Mouse (Mus musculus) testis, adult 2 months (tissue): Measurements from ENCODE around the gene Creb5.

ENCODE experiments used
- CTCF ChIP-seq: fragments of 200-500 bp; IDR thresholded peaks from 2 replicates; pipeline ENCODE4 v1.5.1; 2012; ENCODE audit warnings: low read depth, mild to moderate bottlenecking, inconsistent platforms, low read length, moderate library complexity; ENCODE audit not compliant: control insufficient read depth, insufficient read depth, insufficient replicate concordance
- POLR2A ChIP-seq: fragments of 200-500 bp; IDR thresholded peaks from 2 replicates; pipeline ENCODE4 v1.6.1; 2012; ENCODE audit warnings: low read depth, mild to moderate bottlenecking, inconsistent platforms, low read length, moderate library complexity; ENCODE audit not compliant: control insufficient read depth

DNA sequence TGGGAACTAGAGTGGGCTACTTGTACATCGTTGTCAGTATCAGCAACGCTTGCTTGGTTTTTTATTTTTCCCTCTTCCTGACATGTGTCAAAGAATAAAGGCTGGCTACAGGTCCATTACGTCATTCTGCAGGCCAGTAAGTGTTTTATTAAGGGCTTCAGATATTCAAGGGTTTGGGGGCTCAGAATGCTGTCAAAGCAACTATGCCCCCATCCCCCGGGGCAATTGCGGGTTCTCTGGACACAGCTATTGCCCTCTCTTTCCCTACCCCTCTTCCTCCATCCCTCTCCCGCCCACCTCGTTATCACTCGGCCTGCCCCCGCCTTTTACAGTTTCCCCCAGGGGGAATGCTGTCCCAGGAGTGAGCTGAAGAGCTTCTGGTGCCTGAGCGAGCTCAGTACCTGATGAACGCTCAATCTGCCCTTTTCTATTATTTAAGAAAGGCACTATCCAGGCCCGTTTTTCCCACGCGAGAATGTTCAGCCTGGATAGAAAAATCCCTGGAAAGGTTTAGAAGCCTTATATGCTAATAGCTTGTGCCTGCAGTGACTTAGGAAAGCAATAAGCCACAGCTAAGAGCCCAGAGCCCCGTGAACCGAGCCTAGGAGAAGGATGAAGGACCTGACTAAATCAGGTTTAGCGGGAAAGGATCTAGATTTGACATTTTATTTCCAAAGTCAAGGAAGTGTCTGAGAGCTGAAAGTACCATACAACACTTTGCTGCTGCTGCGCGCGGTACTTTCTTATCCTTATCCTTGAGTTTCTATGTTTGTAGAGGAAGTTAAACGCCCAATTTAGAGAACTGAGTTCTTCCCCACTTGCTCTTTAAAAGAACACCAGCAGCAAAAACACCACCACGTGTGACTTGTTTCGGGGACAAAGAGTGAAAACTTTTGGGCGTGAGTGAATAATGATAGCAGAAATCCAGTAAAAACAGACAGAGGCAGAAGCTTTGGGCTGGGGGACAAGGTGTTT, 1.8 kb downstream of the Creb5 start:
- no peak for TF ChIP-seq CTCF
- TF ChIP-seq POLR2A: no peak
